Mouse (Mus musculus): ENCODE measurements around the gene Ipo7.

GRCm38 (mm10) chr7:110030342-110030741, 12.3 kb downstream of the Ipo7 start:
- no peak for TF ChIP-seq POLR2AphosphoS2 (IDR thresholded peaks at IDR 0.05; ENCODE audit: insufficient read length, low read depth)
- TF ChIP-seq POLR2A (IDR thresholded peaks at IDR 0.05; ENCODE audit: insufficient read length, low read depth), result no peak
- no peak for TF ChIP-seq MAX (IDR thresholded peaks at IDR 0.05; ENCODE audit: low read depth)
- no peak for TF ChIP-seq SRF (IDR thresholded peaks at IDR 0.05; ENCODE audit: control insufficient read depth, insufficient read length, low read depth)
- TF ChIP-seq TCF3 (IDR thresholded peaks at IDR 0.05; ENCODE audit: insufficient read length, low read depth), result no peak
- TF ChIP-seq E2F4 (IDR thresholded peaks at IDR 0.05; ENCODE audit: insufficient read depth), result no peak
- TF ChIP-seq CEBPB (IDR thresholded peaks at IDR 0.05; ENCODE audit: insufficient read depth, poor library complexity, severe bottlenecking), result no peak
- TF ChIP-seq MYOD1 (IDR thresholded peaks at IDR 0.05; ENCODE audit: control insufficient read depth in 1 of 3, insufficient read length in 2 of 3, low read depth in 2 of 3), result no peak
- no peak for TF ChIP-seq TCF12 (IDR thresholded peaks at IDR 0.05; ENCODE audit: insufficient read depth, poor library complexity, severe bottlenecking)
- no peak for TF ChIP-seq REST (IDR thresholded peaks at IDR 0.05; ENCODE audit: insufficient read depth, insufficient read length)

Measured in myocyte (in vitro differentiated cells).